8 mouse cellular contexts compared by ENCODE assay signal in genomic region chr13:32213702-32214452, GRCm38 (mm10).
DNase-seq lines count a peak whose midpoint lies in the region; ATAC-seq and TF ChIP-seq lines count a peak whose summit lies in the region.

No protein-coding gene starts in this region.

- no peaks in the 10 kb centered on the region for H3K9me3 ChIP-seq in forebrain, postnatal 0 days (ENCODE audit: low read length)
- H3K9me3 ChIP-seq in kidney, embryonic 14.5 days (ENCODE audit: control insufficient read depth, low read length) = no peaks in the 10 kb centered on the region
- H3K9me3 ChIP-seq in midbrain, embryonic 10.5 days (replicated peaks) = no peaks in the 10 kb centered on the region

- peak; percentile 52; the same call in 1 of the 2 replicates for TF ChIP-seq CTCF in cerebellum, adult 2 months (IDR thresholded peaks at IDR 0.05; ENCODE audit: borderline replicate concordance, insufficient read depth, low read depth, low read length)
- TF ChIP-seq CTCF in forebrain, postnatal 0 days (IDR thresholded peaks at IDR 0.05; ENCODE audit: low read depth) = peak; percentile 82

- 64% methylated on average over 9 of the region's 9 CpGs for WGBS in cerebellum, adult 2 months
- WGBS in forebrain, postnatal 0 days = 52% methylated on average over 9 of the region's 9 CpGs
- WGBS in kidney, embryonic 14.5 days = 49% methylated on average over 9 of the region's 9 CpGs
- 54% methylated on average over 9 of the region's 9 CpGs for WGBS in midbrain, embryonic 10.5 days

- no peak overlapping the region for H3K27ac ChIP-seq in cerebellum, adult 2 months (ENCODE audit: insufficient read depth, low read length)
- no peak overlapping the region for H3K27ac ChIP-seq in forebrain, postnatal 0 days (ENCODE audit: low read depth, low read length)
- H3K27ac ChIP-seq in kidney, embryonic 14.5 days (ENCODE audit: low read depth, low read length) = no peak overlapping the region
- no peak overlapping the region for H3K27ac ChIP-seq in midbrain, embryonic 10.5 days (replicated peaks)

- DNase-seq in adrenal gland, adult 2 months = peak; percentile 24
- no peak for DNase-seq in adrenal gland, adult 8-10 months
- DNase-seq in 3T3-L1 (ENCODE audit: low read depth, low spot score) = peak; percentile 77
- DNase-seq in cerebellum, adult 2 months = peak in 1 of 2 experiments; percentile 27
- peak; percentile 67 for DNase-seq in forebrain, postnatal 0 days
- peak; percentile 24 for DNase-seq in midbrain, embryonic 10.5 days (ENCODE audit: low spot score)
- DNase-seq in spleen, adult 18-20 months = no peak

- no peak for TF ChIP-seq POLR2A in cerebellum, adult 2 months (IDR thresholded peaks at IDR 0.05; ENCODE audit: borderline replicate concordance, insufficient read depth, low read length)

- no peaks in the 10 kb centered on the region for H3K27me3 ChIP-seq in cerebellum, adult 2 months (ENCODE audit: control insufficient read depth, insufficient read depth, low read length)
- H3K27me3 ChIP-seq in forebrain, postnatal 0 days (ENCODE audit: insufficient read depth, low read length) = no peaks in the 10 kb centered on the region
- H3K27me3 ChIP-seq in kidney, embryonic 14.5 days (ENCODE audit: control insufficient read depth, insufficient read depth, low read length) = no peaks in the 10 kb centered on the region
- no peaks in the 10 kb centered on the region for H3K27me3 ChIP-seq in midbrain, embryonic 10.5 days (ENCODE audit: low read depth, poor library complexity, severe bottlenecking)

- peak; percentile 59 for ATAC-seq in forebrain, postnatal 0 days
- ATAC-seq in kidney, embryonic 14.5 days (ENCODE audit: low FRiP score, low TSS enrichment) = peak; percentile 68

- H3K4me1 ChIP-seq in cerebellum, adult 2 months (ENCODE audit: control insufficient read depth, insufficient read depth, low read length) = no peaks in the 10 kb centered on the region
- no peaks in the 10 kb centered on the region for H3K4me1 ChIP-seq in forebrain, postnatal 0 days (ENCODE audit: insufficient read depth)
- peaks cover 4% of the 10 kb centered on the region; the same call in 1 of the 2 replicates for H3K4me1 ChIP-seq in kidney, embryonic 14.5 days (ENCODE audit: control insufficient read depth, insufficient read depth, low read length)
- no peaks in the 10 kb centered on the region for H3K4me1 ChIP-seq in midbrain, embryonic 10.5 days

- H3K4me2 ChIP-seq in forebrain, postnatal 0 days (ENCODE audit: low read depth) = no peak overlapping the region
- H3K4me2 ChIP-seq in kidney, embryonic 14.5 days (replicated peaks; ENCODE audit: low read depth, low read length) = no peak overlapping the region

- no peaks in the 10 kb centered on the region for H3K36me3 ChIP-seq in forebrain, postnatal 0 days (ENCODE audit: insufficient read depth)
- no peaks in the 10 kb centered on the region for H3K36me3 ChIP-seq in kidney, embryonic 14.5 days (ENCODE audit: control insufficient read depth, insufficient read depth, low read length)
- no peaks in the 10 kb centered on the region for H3K36me3 ChIP-seq in midbrain, embryonic 10.5 days

- no peak overlapping the region for H3K9ac ChIP-seq in forebrain, postnatal 0 days
- no peak overlapping the region for H3K9ac ChIP-seq in kidney, embryonic 14.5 days (ENCODE audit: low read depth, low read length)

- no peak overlapping the region for H3K4me3 ChIP-seq in cerebellum, adult 2 months (replicated peaks; ENCODE audit: insufficient read depth, low read depth, low read length)
- H3K4me3 ChIP-seq in forebrain, postnatal 0 days (ENCODE audit: low read depth, low read length) = no peak overlapping the region
- no peak overlapping the region for H3K4me3 ChIP-seq in kidney, embryonic 14.5 days (ENCODE audit: low read length)
- H3K4me3 ChIP-seq in midbrain, embryonic 10.5 days = no peak overlapping the region

Comparison
In these comparisons a context has a peak if more than half of its experiments do, and no peak if none do; other contexts are left out.
1. DNase-seq: peak in adrenal gland, adult 2 months (single experiment), 3T3-L1 (single experiment), forebrain, postnatal 0 days (single experiment) and midbrain, embryonic 10.5 days (single experiment); none in adrenal gland, adult 8-10 months (single experiment) and spleen, adult 18-20 months (0 of 2).